Mouse (Mus musculus): Measurements from ENCODE around the gene Sspn.
A peak's percentile ranks its signal among the peaks of the same experiment; 100 is the strongest.

Gene Sspn

DNA sequence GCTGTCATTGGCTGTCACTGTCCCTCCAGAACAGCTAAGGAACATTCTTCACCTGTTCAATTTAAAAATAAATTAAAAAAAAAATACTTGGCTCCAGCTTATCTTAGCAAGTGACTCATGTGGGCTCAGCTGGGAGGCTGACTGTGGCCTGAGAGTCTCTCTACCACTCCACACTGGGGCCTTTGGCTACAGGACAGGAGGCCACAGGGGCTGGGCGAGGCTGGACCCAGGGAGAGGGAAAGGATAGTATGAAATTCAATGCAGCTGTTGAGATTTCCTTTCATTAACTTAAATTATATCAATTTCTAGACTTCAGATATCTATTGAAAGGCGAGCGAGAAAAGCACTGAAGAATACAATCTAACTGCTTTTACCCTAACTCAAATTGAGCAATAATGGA lies 45.9 kb downstream of the Sspn start:
- DNase-seq, result no peak

DNA sequence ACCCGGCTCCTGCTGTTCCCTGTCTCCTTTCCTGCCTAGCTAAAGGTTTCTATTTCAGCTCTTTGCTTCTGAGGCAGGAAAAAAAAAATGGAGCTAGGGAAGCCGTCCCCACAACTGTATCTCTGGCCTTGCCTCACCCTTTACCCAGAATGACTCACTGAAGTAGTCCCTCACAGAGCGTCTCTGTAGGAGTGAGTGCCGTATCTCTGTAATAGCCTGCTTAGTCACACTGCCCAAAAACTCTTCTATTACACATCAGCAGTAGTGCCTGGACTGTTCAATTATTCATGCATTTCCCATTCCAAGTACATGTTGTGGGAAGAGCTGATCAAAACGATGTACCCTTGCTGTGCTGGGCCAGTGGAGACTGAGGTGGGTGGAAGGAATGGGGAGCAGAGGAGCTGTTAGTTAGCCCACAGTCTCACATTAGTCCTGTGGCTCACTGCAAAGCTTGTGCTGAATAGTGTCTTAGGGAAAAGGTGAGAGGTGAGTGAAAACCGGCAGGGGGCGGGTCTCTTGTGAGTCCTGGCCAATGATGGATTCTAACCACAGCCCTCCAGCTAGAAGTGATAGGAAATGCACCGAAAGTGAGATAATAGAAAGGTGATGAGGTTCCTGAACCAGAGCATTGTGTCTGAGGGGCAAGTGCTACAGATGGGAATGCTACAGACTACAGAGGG lies 46.5 kb downstream of the Sspn start:
- peak in 1 of 2 experiments; percentile 16 for DNase-seq

DNA sequence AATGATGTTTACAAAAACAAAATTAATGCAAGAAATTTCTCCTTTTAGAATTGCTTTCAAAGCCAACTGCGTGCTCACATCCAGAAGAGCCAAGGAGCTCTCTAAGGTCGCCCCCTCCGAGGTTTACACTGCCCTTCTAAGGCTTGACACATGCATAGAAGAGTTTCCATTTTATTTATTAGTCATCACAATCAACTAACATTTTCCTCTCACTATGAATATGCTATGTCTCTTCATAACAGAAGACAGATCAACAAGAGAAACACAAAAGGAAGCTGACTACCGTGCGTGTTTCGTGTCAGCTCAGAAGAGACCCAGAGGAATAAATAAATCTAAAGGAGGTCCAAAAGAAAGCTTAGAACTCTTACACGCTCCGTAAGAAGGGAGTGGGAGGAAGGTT lies 49.6 kb downstream of the Sspn start:
- no peak for DNase-seq

DNA sequence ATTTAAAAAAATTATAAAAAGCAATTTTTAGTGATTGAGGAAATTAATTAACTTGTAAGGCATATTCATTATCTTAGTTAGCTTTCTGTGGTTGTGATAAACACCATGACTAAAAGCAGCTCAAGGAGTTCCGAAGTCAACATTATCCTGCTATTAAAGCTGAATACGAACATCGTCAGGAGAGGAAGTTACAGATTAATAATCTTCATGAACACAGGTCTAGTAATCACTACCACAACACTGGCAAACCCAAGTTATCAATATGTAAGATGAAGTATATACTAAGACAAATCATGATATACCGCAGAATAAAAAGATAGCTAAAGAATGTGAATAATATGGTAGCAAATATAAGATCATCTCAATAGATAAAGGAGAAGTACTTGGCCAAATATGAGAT lies 50.9 kb downstream of the Sspn start:
- no peak for DNase-seq

DNA sequence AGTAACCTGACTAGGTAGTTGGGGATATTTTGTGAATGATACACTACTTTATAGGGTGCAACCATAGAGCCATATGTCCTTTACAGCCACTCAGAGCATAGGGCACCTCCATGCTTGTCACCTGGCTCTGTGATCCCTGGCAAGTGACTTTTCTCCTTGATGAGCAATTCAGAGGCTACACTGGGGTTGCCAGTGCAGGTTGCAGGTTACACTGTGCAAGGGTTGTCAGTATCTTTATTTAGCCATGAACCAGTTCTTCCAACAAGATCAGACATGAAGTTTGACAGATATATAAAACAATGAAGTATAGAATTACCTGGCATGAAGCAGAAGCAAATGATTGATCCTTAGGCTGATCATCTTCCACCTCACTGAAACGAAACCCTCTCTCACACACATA lies 59.1 kb downstream of the Sspn start:
- DNase-seq, result no peak

DNA sequence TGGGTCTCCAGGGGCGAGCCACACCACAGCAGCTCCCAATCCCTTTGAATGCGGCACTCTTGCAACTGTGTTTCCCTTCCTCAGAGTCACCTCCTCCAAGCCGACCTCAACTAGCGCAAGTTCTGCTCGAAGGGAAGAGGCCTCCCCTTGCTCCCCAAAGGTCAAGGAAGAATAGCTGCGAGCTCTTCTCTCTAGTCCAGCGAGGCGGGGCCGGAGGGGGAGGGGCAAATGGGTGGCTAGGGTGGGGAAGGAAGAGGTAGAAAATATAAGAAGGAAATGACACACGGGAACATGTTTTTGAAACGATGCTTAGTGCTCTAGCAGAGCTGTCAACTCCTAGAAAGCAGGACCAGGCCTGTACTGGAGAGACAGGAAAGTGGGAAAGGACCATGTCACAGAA lies 61.1 kb downstream of the Sspn start:
- DNase-seq, result no peak

DNA sequence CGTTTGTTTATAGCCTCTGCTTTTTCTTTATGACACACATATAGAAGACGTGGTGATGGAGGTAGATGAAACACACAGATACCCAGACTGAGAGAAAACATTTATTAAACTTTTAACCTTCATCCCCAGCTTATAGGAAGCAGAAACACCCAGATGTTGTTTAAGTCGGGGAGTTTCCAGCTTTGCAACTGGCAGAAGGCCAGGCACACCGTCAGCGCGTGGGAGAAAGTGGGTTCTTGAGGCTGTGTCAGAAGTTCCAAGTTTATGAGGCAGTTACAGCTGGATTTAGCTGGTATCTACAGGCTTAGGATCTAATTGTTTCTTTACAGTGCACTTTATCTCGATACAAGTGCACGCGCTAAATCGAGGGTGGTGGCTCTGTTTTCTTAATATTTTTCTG lies 61.5 kb downstream of the Sspn start:
- DNase-seq, result peak in 1 of 2 experiments; percentile 8

DNA sequence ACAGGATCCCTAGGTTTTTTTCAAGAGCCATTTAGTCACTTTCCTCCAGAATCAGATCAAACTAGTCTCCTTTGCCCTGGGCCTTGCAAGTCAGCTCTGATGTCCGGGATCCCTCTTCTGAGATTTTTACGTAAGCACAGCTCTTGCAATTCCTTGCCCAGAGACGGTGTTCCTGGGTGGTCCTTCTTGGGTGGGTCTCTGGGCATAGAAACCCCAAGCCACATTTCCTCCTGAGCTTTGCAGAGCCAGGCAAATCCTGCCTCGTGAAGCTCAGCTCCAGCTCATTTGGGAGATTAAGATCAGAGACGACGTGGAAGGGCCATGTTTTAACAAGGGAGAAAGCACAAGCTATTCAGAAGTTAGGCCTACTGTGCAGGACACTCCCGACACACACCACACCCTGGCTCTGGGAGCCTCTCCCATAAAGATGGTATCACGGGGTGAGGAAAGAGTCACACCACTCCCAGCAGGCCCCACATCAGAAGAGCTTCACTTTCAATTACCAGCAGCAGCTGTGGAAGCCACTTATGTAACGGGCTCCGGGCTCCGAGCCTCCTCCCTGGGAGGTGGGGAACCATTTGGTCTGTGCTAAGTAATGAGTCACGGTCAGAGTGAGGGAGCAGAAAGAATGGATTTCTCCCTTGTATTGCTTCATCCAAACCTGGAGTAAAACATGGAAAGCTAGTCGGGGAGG lies 67.0 kb downstream of the Sspn start:
- no peak for DNase-seq

DNA sequence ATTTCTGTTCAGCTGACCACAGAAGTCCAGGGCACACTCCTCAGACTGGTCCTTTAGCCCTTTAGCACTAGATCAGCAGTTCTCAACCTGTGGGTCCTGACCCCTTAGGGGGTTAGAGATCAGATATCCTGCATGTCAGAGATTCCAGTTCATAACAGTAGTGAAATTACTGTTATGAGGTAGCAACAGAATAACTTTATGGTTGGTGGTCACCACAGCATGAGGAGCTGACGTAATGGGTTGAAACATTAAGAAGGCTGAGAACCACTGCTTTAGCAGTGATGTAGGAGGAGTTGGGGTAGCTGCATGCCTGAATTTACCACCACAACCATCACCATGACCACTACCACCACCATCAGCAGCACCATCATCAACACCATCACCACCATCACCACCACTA lies 69.3 kb downstream of the Sspn start:
- DNase-seq, result no peak

DNA sequence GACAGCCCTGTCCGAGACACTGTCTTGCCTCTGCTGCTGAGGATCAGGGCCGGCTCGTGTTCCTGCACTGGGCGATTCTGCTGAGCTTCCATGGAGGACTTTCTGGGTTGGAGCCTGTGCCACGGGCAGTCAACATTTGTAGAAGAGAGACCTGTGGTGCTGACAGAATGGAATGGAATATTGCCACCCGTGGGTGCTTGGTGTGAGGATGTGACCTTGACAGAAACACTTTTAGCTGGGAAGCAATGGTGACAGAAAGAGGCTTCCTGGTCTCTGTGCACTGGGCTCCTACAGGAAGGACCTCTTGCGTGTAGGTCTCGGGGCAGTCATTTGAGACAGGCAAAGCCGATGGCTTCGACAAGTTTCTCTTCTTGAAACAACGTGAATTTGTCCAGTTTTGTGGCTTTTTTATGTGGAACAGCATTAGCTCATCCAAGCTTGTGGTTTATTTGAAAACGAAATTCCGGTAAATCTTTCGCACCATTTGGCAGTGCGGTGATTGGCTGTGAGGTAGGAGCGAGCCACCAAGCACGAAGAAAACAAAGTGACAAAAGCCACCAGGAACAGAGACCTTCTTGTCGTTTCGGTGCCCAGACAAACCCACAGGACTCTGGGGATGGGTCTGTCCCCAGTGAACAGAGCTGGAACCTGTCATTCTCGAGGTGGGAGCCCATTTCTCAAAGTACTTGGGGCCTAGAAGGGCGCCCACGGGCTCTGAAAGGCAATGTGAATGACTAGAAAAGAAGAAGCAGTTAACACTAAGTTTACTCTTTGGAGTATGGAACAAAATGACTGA lies 70.2 kb downstream of the Sspn start:
- no peak for DNase-seq

DNA sequence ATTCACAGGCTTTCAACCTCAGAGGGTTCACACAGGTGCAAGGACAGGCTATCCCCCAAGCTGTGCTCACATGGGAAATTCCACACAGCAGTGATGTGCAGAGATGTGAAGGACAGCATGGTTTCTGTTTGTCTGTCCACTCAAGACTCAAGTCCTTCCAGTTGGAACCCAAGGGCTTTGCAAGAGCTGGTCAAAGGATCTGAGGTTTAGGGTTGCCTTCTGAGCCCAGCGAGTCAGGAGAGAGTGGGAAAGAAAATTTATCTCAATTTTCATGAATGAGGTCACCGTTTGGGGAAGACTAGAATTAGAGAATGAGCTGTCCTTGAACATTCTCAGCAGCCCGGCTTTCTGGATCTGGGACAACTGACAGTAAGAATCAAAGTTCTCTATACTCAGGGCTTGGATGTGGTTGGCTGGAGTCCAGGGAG lies 72.7 kb downstream of the Sspn start:
- DNase-seq, result no peak

DNA sequence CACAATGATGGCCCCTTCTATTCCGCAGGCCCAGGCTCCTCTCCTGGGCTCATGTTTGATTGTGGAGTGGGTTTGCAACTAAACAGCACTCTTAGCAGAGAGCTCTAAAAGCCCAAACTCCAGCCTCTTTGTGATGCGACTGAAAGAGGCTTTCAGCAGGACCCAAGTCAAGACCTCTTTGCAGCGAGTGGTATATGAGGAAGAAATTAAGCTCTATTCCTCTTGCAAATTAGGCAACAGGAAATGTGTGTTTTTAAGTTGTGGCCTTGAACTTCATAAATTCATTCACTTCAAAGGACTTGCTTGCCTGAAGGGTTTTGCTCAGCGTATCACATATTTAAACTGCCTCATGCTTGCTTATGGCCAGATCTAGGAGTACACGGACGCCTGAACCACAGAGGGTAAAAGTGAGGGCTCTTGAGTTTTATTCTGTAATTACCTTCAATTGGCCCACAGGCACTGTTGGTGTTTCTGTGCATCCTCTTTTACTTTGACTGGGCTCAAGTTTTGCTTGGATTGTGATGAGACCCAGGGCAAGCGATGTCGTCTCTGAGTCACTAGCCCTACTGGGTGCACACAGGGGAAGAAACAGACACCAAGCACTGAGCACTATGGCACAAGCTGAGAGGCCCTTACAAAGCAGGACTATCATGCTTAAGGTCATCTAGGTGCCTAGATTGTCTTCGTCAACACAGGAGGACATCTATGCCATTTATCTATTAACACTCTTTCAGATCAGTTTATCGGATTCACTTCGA lies 73.9 kb downstream of the Sspn start:
- DNase-seq, result no peak

DNA sequence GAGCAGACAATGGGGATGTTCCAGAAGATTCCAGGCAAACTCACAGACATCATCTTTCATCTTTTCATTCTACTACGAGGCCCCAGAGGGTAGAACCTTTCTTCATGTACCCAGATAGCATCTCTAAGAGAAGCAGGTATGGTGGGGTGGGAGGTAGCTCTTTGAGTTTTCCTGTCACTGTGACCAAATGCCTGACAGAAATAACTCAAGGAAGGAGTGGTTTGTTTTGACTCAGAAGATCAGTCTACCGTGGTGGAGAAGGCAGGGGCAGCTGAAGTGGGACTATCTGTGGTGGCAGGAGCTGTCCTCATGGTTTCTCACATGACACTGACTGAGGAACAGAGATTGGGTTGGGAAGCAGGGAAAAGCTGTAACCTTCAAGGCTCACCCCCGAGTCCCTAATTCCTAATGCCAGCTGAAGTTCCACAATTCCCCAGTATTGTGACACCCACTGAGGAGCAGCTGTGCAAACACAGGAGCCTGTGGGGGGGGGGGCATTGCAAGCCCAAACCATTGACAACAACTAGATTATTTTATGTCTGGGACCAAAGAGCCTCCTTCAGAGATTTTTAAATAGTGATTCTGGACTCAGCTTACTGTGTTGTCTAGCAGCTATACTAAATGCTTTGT lies 74.6 kb downstream of the Sspn start:
- DNase-seq, result no peak

DNA sequence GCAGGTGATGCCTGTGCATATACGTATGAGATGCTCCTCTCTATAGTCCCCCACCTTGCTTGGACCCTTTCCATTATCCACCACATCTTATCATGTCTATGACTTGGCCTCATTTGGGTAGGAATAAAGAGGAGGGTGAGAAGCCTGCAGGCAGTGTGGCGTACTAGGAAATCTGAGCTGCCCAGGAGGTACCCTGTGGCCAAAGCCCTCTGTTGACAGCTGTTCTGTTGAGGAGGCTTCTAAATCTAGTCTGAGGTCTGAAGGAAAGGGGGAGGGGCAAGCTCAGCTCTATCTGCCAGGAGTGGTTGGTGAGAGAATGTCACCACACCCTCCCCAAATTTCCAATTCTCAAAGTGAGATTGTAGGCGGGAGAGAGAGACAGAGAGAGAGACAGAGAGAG lies 75.3 kb downstream of the Sspn start:
- DNase-seq, result no peak

DNA sequence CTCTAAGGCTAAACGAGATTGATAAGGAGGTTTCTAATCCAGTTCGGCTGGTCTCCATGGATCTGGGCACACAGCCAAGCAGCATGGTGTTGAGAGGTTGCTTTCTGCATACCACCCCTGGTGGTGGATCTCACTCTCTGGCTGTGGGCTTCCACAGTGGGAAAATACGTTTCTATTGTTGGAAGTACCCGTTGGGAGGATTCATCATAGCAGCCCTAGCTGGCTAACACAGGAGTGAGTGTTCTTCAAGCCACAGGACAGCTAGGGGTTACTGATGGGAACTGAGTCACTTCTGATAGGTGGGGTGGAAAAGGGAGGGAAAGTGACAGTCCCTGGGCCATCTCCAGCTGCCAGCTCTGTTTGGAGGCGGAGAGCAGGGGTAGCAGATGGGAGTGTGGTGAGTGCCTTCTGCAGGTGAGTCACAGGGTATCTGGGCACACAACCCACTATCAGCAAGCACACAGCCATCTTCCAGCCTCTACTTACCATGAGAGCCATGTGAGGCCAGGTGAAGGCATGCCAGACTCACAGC lies 77.1 kb downstream of the Sspn start:
- no peak for DNase-seq

DNA sequence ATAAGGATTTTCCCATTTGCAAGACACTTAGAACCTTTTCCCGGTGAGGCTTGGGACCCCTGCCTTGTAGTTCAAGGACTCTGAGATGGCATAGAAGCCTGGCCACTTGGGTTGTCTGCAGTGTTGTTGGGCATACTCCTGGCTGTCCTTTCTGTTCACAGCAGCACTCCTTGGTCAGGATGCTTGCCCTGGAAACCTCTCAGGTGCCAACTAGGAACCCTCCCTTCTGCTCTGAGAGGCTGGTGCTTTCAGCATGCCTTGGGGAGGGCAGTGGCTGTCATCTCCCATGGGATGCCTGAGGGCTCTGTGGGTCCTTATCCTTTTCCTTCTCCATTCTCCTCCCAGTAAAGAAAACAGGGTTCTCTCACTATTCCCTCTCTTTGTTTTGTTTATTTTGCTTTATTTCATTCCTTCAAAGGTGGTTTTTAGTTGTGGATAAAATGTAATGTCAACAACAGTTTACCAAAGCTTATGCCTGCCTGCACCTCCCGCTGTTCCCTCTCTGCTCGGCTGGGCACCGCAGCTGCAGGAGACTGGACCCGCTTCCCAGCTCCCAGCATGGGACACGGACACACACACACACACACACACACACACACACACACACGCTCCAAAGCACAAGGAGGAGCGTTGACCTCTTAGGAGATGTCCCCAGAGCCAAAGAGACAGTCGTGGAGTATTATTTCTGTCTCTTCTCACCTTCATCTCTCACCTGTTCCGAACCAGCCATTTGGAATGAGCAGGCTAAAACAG lies 77.9 kb downstream of the Sspn start:
- DNase-seq, result no peak

DNA sequence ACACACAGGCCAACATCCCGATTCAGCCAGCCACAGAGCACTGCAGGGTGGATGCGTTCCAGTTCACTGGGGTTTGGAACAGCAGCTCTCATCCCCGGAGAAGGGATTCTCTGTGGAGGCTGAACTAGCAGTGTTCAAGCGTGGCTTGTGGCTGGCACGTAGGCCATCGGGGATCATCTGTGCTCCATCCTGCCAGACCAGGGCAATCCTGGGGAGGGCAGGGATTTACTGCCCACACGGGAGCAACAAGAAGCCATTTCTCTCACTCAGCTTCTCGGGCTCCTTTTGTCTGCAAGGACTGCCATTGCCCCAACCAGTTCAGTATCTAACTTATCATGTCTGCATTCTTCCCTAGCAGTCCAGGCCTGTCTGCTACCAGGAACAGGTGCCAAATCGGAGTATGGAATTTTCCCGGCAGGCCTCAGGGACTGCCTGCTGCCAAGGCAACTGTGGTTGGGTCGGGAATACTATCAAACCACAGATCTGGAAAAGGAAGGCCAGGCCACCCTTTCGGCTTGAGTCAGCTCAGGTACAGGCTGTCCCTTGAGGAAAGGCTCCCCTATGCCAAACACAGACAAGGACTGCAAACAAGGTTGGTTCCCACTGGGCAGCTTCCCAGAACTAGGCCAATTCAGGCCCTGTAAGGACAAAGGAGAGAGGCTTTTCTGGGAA lies 78.8 kb downstream of the Sspn start:
- DNase-seq, result no peak

DNA sequence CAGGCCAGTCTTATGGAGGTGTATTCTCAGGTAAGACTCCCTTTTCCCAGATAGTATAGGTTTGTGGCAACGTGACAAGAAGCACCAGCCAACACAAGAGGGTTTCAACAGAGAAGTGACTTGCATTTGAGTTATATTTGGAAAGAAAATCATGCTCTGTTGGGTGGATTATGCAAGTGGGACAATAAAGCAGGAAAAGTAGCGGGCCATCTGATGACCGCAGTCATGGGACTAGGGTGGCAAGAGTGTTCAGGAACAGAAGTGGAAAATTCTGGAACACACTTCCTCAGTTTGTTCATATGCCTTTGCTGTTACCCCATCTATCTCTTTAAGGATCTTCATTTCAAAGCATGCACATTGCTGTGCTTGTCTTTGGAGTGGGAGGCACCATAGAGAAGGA lies 82.9 kb downstream of the Sspn start:
- DNase-seq, result no peak
